Mouse (Mus musculus) cortical plate, adult 2 months (tissue): Measurements from ENCODE around the gene Lrrc56. TPM values are rescaled to one million over a fixed set of nuclear protein-coding genes. Genes with fewer than 3 reads are reported as not detected.

Experiments used
- H3K27ac ChIP-seq: fragments of 200-500 bp; 2 replicates; pipeline ENCODE4 v1.5.1; 2012; ENCODE audit warnings: low read length, control low read depth, inconsistent platforms; ENCODE audit not compliant: insufficient read depth
- H3K4me1 ChIP-seq: fragments of 200-500 bp; 2 replicates; pipeline ENCODE4 v1.6.1; 2011; ENCODE audit warnings: low read length; ENCODE audit not compliant: control insufficient read depth, insufficient read depth
- H3K4me3 ChIP-seq: fragments of 200-500 bp; 2 replicates; pipeline ENCODE4 v1.5.1; 2011; ENCODE audit warnings: mild to moderate bottlenecking, low read length, control low read depth; ENCODE audit not compliant: insufficient read depth
- CTCF ChIP-seq: fragments of 200-500 bp; IDR thresholded peaks from 2 replicates; pipeline ENCODE4 v1.5.1; 2011; ENCODE audit warnings: mild to moderate bottlenecking, control low read depth, low read length; ENCODE audit not compliant: insufficient read depth; ENCODE audit errors: extremely low read depth
- POLR2A ChIP-seq: fragments of 200-500 bp; IDR thresholded peaks from 2 replicates; pipeline ENCODE4 v1.6.1; 2011; ENCODE audit warnings: mild to moderate bottlenecking, low read length, control low read depth; ENCODE audit not compliant: insufficient read depth; ENCODE audit errors: extremely low read depth
- polyA plus RNA-seq: library from polyadenylated mRNA; depleted of rRNA; stranded (reverse); fragments of >200 nt; gene quantifications from 2 replicates; pipeline ENCODE4 v1.2.3, GENCODE M21; 2012; rRNA removed

The Lrrc56 gene
- polyA plus RNA-seq = 5.4 and 5.8 TPM in 2 replicates

GRCm38 (mm10) chr7:141193948-141194347 lies at the start of gene Lrrc56, which contains the start of gene Hras:
TSS of gene Lrrc56 (plus strand) at chr7:141194157.
TSS of gene Hras (minus strand) at chr7:141194005.
- TF ChIP-seq CTCF (no peak), POLR2A (peak; percentile 97)
- Histone ChIP-seq H3K4me3 (peak within 1 kb of the TSS; percentile 40), H3K27ac (peak within 1 kb of the TSS; percentile 63; the same call in 1 of the 2 replicates), H3K4me1 (0 out of 2 replicates have a peak, but pooled peaks cover 2% of the 10 kb centered on the region)

GRCm38 (mm10) chr7:141144650-141145049 lies 49.3 kb upstream of the Lrrc56 start:
- H3K4me3 ChIP-seq = no peak overlapping the region
- H3K27ac ChIP-seq = no peak overlapping the region
- no peak for TF ChIP-seq CTCF
- 0 out of 2 replicates have a peak, but pooled peaks cover 1% of the 10 kb centered on the region for H3K4me1 ChIP-seq

- TF ChIP-seq POLR2A (no peak), CTCF (no peak)
- no peak overlapping the region for H3K27ac ChIP-seq
- H3K4me1 ChIP-seq = 0 out of 2 replicates have a peak, but pooled peaks cover 1% of the 10 kb centered on the region
- H3K4me3 ChIP-seq = no peak overlapping the region
These were observed 48.6 kb upstream of the Lrrc56 start for GRCm38 (mm10) chr7:141145403-141145802.

- TF ChIP-seq CTCF = no peak
- TF ChIP-seq POLR2A = no peak
- Histone ChIP-seq H3K4me3 (no peak overlapping the region), H3K4me1 (0 out of 2 replicates have a peak, but pooled peaks cover 1% of the 10 kb centered on the region), H3K27ac (no peak overlapping the region)
These were observed 47.8 kb upstream of the Lrrc56 start for GRCm38 (mm10) chr7:141146043-141146595.

GRCm38 (mm10) chr7:141147044-141147443 lies 46.9 kb upstream of the Lrrc56 start:
- Histone ChIP-seq H3K4me3 (no peak overlapping the region), H3K4me1 (0 out of 2 replicates have a peak, but pooled peaks cover 1% of the 10 kb centered on the region), H3K27ac (no peak overlapping the region)
- TF ChIP-seq POLR2A (no peak), CTCF (no peak)

GRCm38 (mm10) chr7:141148639-141149038 lies 45.3 kb upstream of the Lrrc56 start:
- no peak for TF ChIP-seq POLR2A
- TF ChIP-seq CTCF = no peak
- H3K4me3 ChIP-seq = no peak overlapping the region
- 0 out of 2 replicates have a peak, but pooled peaks cover 1% of the 10 kb centered on the region for H3K4me1 ChIP-seq
- no peak overlapping the region for H3K27ac ChIP-seq

- Histone ChIP-seq H3K27ac (no peak overlapping the region), H3K4me1 (no peaks in the 10 kb centered on the region), H3K4me3 (no peak overlapping the region)
- TF ChIP-seq CTCF (no peak), POLR2A (no peak)
These were observed 38.6 kb upstream of the Lrrc56 start for GRCm38 (mm10) chr7:141155362-141155761.

- TF ChIP-seq POLR2A (no peak), CTCF (no peak)
- Histone ChIP-seq H3K4me3 (no peak overlapping the region), H3K27ac (no peak overlapping the region), H3K4me1 (no peaks in the 10 kb centered on the region)
These were observed 29.6 kb upstream of the Lrrc56 start for GRCm38 (mm10) chr7:141164397-141164796.

- no peaks in the 10 kb centered on the region for H3K4me1 ChIP-seq
- H3K27ac ChIP-seq = no peak overlapping the region
- no peak overlapping the region for H3K4me3 ChIP-seq
- TF ChIP-seq POLR2A = no peak
- TF ChIP-seq CTCF = no peak
These were observed 29.1 kb upstream of the Lrrc56 start for GRCm38 (mm10) chr7:141164850-141165249.

GRCm38 (mm10) chr7:141167901-141168517 lies 25.9 kb upstream of the Lrrc56 start:
- TF ChIP-seq POLR2A (no peak), CTCF (no peak)
- H3K4me1 ChIP-seq = no peaks in the 10 kb centered on the region
- peak overlapping the region; percentile 2 for H3K27ac ChIP-seq
- H3K4me3 ChIP-seq = peak overlapping the region; percentile 40
